ENCODE assay signal across 16 mouse cellular contexts in the genomic region with DNA sequence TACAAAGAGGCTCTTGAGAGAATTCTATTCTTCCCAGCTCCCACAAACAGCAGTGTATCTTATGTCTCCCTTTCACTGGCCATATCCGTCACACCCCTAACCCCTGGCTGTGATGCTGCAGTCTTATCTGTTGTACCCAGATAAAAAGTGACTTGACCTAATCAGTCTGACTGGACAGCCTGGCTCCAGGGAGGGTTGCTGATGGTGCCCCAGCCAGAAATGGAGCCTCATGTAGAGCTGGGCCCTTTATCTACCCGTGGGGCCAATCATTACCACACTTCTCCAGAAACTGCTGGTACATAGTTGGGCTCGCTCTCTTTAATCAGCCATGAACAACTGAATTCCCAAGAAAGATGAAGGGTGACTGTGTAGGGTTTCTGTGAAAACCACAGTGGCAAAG. TPM values are rescaled to one million over a fixed set of nuclear protein-coding genes. Genes with fewer than 3 reads are reported as not detected.
DNase-seq lines count a peak whose midpoint lies in the region; ATAC-seq and TF ChIP-seq lines count a peak whose summit lies in the region.
"Had no signal": no experiment of that assay in that cellular context is flagged by ENCODE, and none has a peak within 500 bp of the region (broad histone marks: within the 10 kb centered on the region; RNA-seq: fewer than 3 reads in every experiment).

No protein-coding gene starts in this region.

- intact Hi-C loops in gastrocnemius, adult 2 months (cut with DNase I), result loop anchor here (2.0 to 10.0 kb wide), 2 partner anchors 70 to 196 kb away; no protein-coding TSS in a partner anchor
- intact Hi-C loops in left cerebral cortex, postnatal 10 days (cut with DNase I), result no loop called here

- TF ChIP-seq CTCF in gastrocnemius, adult 2 months (IDR thresholded peaks at IDR 0.05), result no peak

- H3K4me1 ChIP-seq in kidney, embryonic 15.5 days, result peaks cover 3% of the 10 kb centered on the region; the same call in 1 of the 2 replicates
- H3K4me1 ChIP-seq in liver, embryonic 15.5 days (replicated peaks), result peaks cover 80% of the 10 kb centered on the region

- ATAC-seq in kidney, embryonic 15.5 days (replicated peaks; ENCODE audit: low FRiP score), result peak; percentile 72; the same call in 1 of the 2 replicates
- peak; percentile 94 for ATAC-seq in liver, embryonic 15.5 days (ENCODE audit: insufficient read depth)

- no peaks in the 10 kb centered on the region for H3K36me3 ChIP-seq in kidney, embryonic 15.5 days
- no peaks in the 10 kb centered on the region for H3K36me3 ChIP-seq in liver, embryonic 15.5 days (replicated peaks)

- WGBS in kidney, embryonic 15.5 days, result 79% methylated on average over 3 of the region's 3 CpGs
- WGBS in liver, embryonic 15.5 days (ENCODE audit: insufficient replicate concordance), result 10% methylated on average over 3 of the region's 3 CpGs

- no peaks in the 10 kb centered on the region for H3K27me3 ChIP-seq in kidney, embryonic 15.5 days
- H3K27me3 ChIP-seq in liver, embryonic 15.5 days, result no peaks in the 10 kb centered on the region

- H3K9ac ChIP-seq in kidney, embryonic 15.5 days, result no peak overlapping the region
- peak overlapping the region; percentile 55 for H3K9ac ChIP-seq in liver, embryonic 15.5 days

- H3K4me3 ChIP-seq in gastrocnemius, adult 2 months, result no peak overlapping the region
- H3K4me3 ChIP-seq in kidney, embryonic 15.5 days (replicated peaks), result no peak overlapping the region
- 0 out of 2 replicates have a peak overlapping the region, but pooled peaks have one; percentile 6 for H3K4me3 ChIP-seq in liver, embryonic 15.5 days (replicated peaks)

- peak overlapping the region; percentile 28; the same call in 1 of the 2 replicates for H3K27ac ChIP-seq in gastrocnemius, adult 2 months
- H3K27ac ChIP-seq in kidney, embryonic 15.5 days, result no peak overlapping the region
- peak overlapping the region; percentile 94 for H3K27ac ChIP-seq in liver, embryonic 15.5 days (replicated peaks)

- no peak overlapping the region for H3K4me2 ChIP-seq in kidney, embryonic 15.5 days
- H3K4me2 ChIP-seq in liver, embryonic 15.5 days, result peak overlapping the region; percentile 63

- no peaks in the 10 kb centered on the region for H3K9me3 ChIP-seq in kidney, embryonic 15.5 days (replicated peaks)
- no peaks in the 10 kb centered on the region for H3K9me3 ChIP-seq in liver, embryonic 15.5 days (replicated peaks)

- DNase-seq in gastrocnemius, adult 2 months, result no peak
- no peak for DNase-seq in gastrocnemius, postnatal 4 days (ENCODE audit: low spot score in 2 of 2)
- DNase-seq in kidney, postnatal 10 days, result no peak
- peak; percentile 88 for DNase-seq in c-Kit-positive CD71-positive TER-119-positive erythroid progenitor cells, embryonic 14.5 days (ENCODE audit: low spot score)
- no peak for DNase-seq in left cerebral cortex, postnatal 10 days (ENCODE audit: extremely low spot score in 1 of 2, low spot score in 2 of 2)
- no peak for DNase-seq in urinary bladder, postnatal 36 days (ENCODE audit: low spot score in 2 of 2)
- DNase-seq: adrenal gland, postnatal 25 days; cerebellum, adult 8-10 months; kidney, postnatal 36 days had no signal

RNA-seq across cellular contexts. Expression of a gene that starts 22.8 kb away (rescaled TPM):
- total RNA-seq in gastrocnemius, adult 2 months (2021), result not detected
- total RNA-seq in gastrocnemius, postnatal 4 days (2021), result not detected
- polyA plus RNA-seq in kidney, embryonic 15.5 days (2015; fragmentation: Nextera tagmentation; extraction: Ambion mirVana), result not detected in 2 replicates
- not detected in 2 replicates for polyA plus RNA-seq in liver, embryonic 15.5 days (2015; fragmentation: Nextera tagmentation; extraction: Ambion mirVana)
- total RNA-seq in left cerebral cortex, postnatal 10 days (2021), result not detected
- total RNA-seq: adrenal gland, postnatal 25 days; layer of hippocampus, postnatal 25 days; megakaryocyte progenitor cell, adult 5-6 weeks had no signal
- polyA plus RNA-seq: heart, embryonic 14.5 days; limb, embryonic 11.5 days; neural tube, embryonic 14.5 days had no signal
